Mouse (Mus musculus) lung, embryonic 14.5 days (tissue): ENCODE results near the gene Gpnmb. TPM values are rescaled to one million over a fixed set of nuclear protein-coding genes. Genes with fewer than 3 reads are reported as not detected.

Source experiments
- ATAC-seq: fragments of 200-750 bp; cut with Nextera tagmentation; 2 replicates; pipeline ENCODE4 v1.8.0; 2017; ENCODE audit warnings: mild to moderate bottlenecking, moderate TSS enrichment, moderate library complexity; ENCODE audit not compliant: insufficient read depth
- DNase-seq: peaks from one replicate; pipeline ENCODE4 v3.0.0-alpha.2; 2015
- H3K27ac ChIP-seq: fragments of 300-500 bp; sonication (generic); 2 replicates; pipeline ENCODE4 v1.5.1; 2014; ENCODE audit warnings: low read depth, mild to moderate bottlenecking, moderate library complexity
- H3K27me3 ChIP-seq: fragments of 300-500 bp; sonication (generic); 2 replicates; pipeline ENCODE4 v1.6.1; 2014; ENCODE audit warnings: low read length, control low read depth; ENCODE audit not compliant: insufficient read depth
- H3K36me3 ChIP-seq: fragments of 300-500 bp; sonication (generic); 2 replicates; pipeline ENCODE4 v1.6.1; 2014; ENCODE audit warnings: control low read depth; ENCODE audit not compliant: insufficient read depth
- H3K4me1 ChIP-seq: fragments of 300-500 bp; sonication (generic); 2 replicates; pipeline ENCODE4 v1.6.1; 2014; ENCODE audit warnings: antibody characterized with exemption, control low read depth; ENCODE audit not compliant: insufficient read depth
- H3K4me2 ChIP-seq: fragments of 300-500 bp; sonication (generic); 2 replicates; pipeline ENCODE4 v1.6.1; 2014; ENCODE audit warnings: mild to moderate bottlenecking
- H3K4me3 ChIP-seq: fragments of 300-500 bp; sonication (generic); 2 replicates; pipeline ENCODE4 v1.5.1; 2014; ENCODE audit warnings: low read depth, low read length
- H3K9ac ChIP-seq: fragments of 300-500 bp; sonication (generic); 2 replicates; pipeline ENCODE4 v1.6.1; 2014
- H3K9me3 ChIP-seq: fragments of 300-500 bp; sonication (generic); 2 replicates; pipeline ENCODE4 v1.6.1; 2016; ENCODE audit warnings: low read depth, low read length, control low read depth
- CTCF ChIP-seq: IDR thresholded peaks from 2 replicates; pipeline ENCODE4 v1.5.1; 2016; ENCODE audit warnings: antibody characterized with exemption, low read depth
- WGBS: fragments of 180-500 bp; shearing (Covaris S2); extraction: QIAGEN DNeasy Blood & Tissue Kit; methylation state at CpG from one replicate; pipeline ENCODE4 v1.1.7; 2014; 5-methylcytosine and 5-hydroxymethylcytosine counted together
- polyA plus RNA-seq: library from polyadenylated mRNA; unstranded; fragments of >200 nt; fragmentation: Nextera tagmentation; extraction: Ambion mirVana; gene quantifications from 2 replicates; pipeline ENCODE4 v1.2.1, GENCODE M21; 2014

The Gpnmb gene
- polyA plus RNA-seq, 1 experiment from 2014 or later: 0.21 TPM

- DNase-seq (no peak), ATAC-seq (no peak)
- 45% methylated on average over 4 of the region's 4 CpGs for WGBS
- H3K9me3 ChIP-seq: no peaks in the 10 kb centered on the region
- TF ChIP-seq CTCF: no peak
- H3K4me3 ChIP-seq: no peak overlapping the region
- H3K9ac ChIP-seq: no peak overlapping the region
- H3K36me3 ChIP-seq: no peaks in the 10 kb centered on the region
- no peaks in the 10 kb centered on the region; the same call in 1 of the 2 replicates for H3K4me1 ChIP-seq
- H3K4me2 ChIP-seq: no peak overlapping the region
- H3K27ac ChIP-seq: no peak overlapping the region
- H3K27me3 ChIP-seq: no peaks in the 10 kb centered on the region
Measured at GRCm38 (mm10) chr6:49068361-49068760, 32.0 kb downstream of the Gpnmb start.

GRCm38 (mm10) chr6:49073304-49074116 is 37.2 kb downstream of the Gpnmb start, which contains the start of gene Malsu1:
Malsu1 (plus strand) TSS chr6:49073795.
- Histone ChIP-seq H3K27ac (peak within 1 kb of the TSS; percentile 86), H3K4me1 (peaks cover 4% of the 10 kb centered on the region; the same call in 1 of the 2 replicates), H3K4me2 (peak within 1 kb of the TSS; percentile 92), H3K27me3 (no peaks in the 10 kb centered on the region), H3K36me3 (no peaks in the 10 kb centered on the region), H3K4me3 (peak within 1 kb of the TSS; percentile 96), H3K9me3 (no peaks in the 10 kb centered on the region), H3K9ac (peak within 1 kb of the TSS; percentile 93)
- TF ChIP-seq CTCF: no peak
- peak; percentile 98 for DNase-seq
- under 1% methylated on average over 49 of the region's 49 CpGs for WGBS
- peak; percentile 97 for ATAC-seq

GRCm38 (mm10) chr6:49074117-49074490 is 37.8 kb downstream of the Gpnmb start:
- Histone ChIP-seq H3K27me3 (no peaks in the 10 kb centered on the region), H3K36me3 (no peaks in the 10 kb centered on the region), H3K4me1 (peaks cover 4% of the 10 kb centered on the region; the same call in 1 of the 2 replicates), H3K27ac (peak overlapping the region; percentile 86), H3K9me3 (no peaks in the 10 kb centered on the region), H3K4me3 (peak overlapping the region; percentile 96), H3K9ac (peak overlapping the region; percentile 93), H3K4me2 (peak overlapping the region; percentile 92)
- no peak for TF ChIP-seq CTCF
- ATAC-seq: peak; percentile 77
- 1% methylated on average over 19 of the region's 19 CpGs for WGBS
- no peak for DNase-seq

GRCm38 (mm10) chr6:49077894-49078293 is 41.5 kb downstream of the Gpnmb start:
- Histone ChIP-seq H3K9ac (no peak overlapping the region), H3K27me3 (no peaks in the 10 kb centered on the region), H3K36me3 (peaks cover 15% of the 10 kb centered on the region), H3K27ac (no peak overlapping the region), H3K4me3 (no peak overlapping the region), H3K9me3 (no peaks in the 10 kb centered on the region), H3K4me1 (peaks cover 4% of the 10 kb centered on the region; the same call in 1 of the 2 replicates), H3K4me2 (no peak overlapping the region)
- TF ChIP-seq CTCF: no peak
- DNase-seq: no peak
- no peak for ATAC-seq
- 81% methylated on average over 2 of the region's 2 CpGs for WGBS

GRCm38 (mm10) chr6:49079313-49079712 is 43.0 kb downstream of the Gpnmb start:
- H3K4me2 ChIP-seq: no peak overlapping the region
- DNase-seq (no peak), ATAC-seq (no peak)
- H3K9me3 ChIP-seq: no peaks in the 10 kb centered on the region
- 0 out of 2 replicates have a peak, but pooled peaks cover 4% of the 10 kb centered on the region for H3K4me1 ChIP-seq
- peaks cover 25% of the 10 kb centered on the region for H3K36me3 ChIP-seq
- TF ChIP-seq CTCF: no peak
- H3K27ac ChIP-seq: no peak overlapping the region
- no peaks in the 10 kb centered on the region for H3K27me3 ChIP-seq
- no peak overlapping the region for H3K9ac ChIP-seq
- 81% methylated on average over 1 of the region's 1 CpGs for WGBS
- no peak overlapping the region for H3K4me3 ChIP-seq

GRCm38 (mm10) chr6:49083008-49083407 is 46.7 kb downstream of the Gpnmb start:
- TF ChIP-seq CTCF: no peak
- H3K4me2 ChIP-seq: no peak overlapping the region
- H3K9me3 ChIP-seq: no peaks in the 10 kb centered on the region
- no peak overlapping the region for H3K9ac ChIP-seq
- no peaks in the 10 kb centered on the region for H3K27me3 ChIP-seq
- 89% methylated on average over 4 of the region's 4 CpGs for WGBS
- peaks cover 59% of the 10 kb centered on the region for H3K36me3 ChIP-seq
- ATAC-seq (no peak), DNase-seq (no peak)
- no peak overlapping the region for H3K4me3 ChIP-seq
- no peaks in the 10 kb centered on the region for H3K4me1 ChIP-seq
- no peak overlapping the region for H3K27ac ChIP-seq

- H3K4me1 ChIP-seq: peaks cover 15% of the 10 kb centered on the region
- no peak overlapping the region for H3K4me3 ChIP-seq
- no peak overlapping the region for H3K9ac ChIP-seq
- H3K27ac ChIP-seq: no peak overlapping the region
- H3K4me2 ChIP-seq: no peak overlapping the region
- H3K9me3 ChIP-seq: no peaks in the 10 kb centered on the region
- no peak for TF ChIP-seq CTCF
- WGBS: 87% methylated on average over 10 of the region's 10 CpGs
- ATAC-seq: no peak
- H3K27me3 ChIP-seq: no peaks in the 10 kb centered on the region
- H3K36me3 ChIP-seq: peaks cover 68% of the 10 kb centered on the region
- DNase-seq: no peak
Measured at GRCm38 (mm10) chr6:49094968-49095367, 58.6 kb downstream of the Gpnmb start.
